ENCODE assay signal across 8 mouse cellular contexts in genomic region chr9:21901223-21901820, GRCm38 (mm10). TPM values are rescaled to one million over a fixed set of nuclear protein-coding genes. Genes with fewer than 3 reads are reported as not detected.
A peak's percentile ranks its signal among the peaks of the same experiment; 100 is the strongest.
DNase-seq lines count a peak whose midpoint lies in the region; ATAC-seq and TF ChIP-seq lines count a peak whose summit lies in the region.

No protein-coding gene starts in this region.

- ATAC-seq in G1E (ENCODE audit: extremely low read depth, insufficient number of reproducible peaks, low FRiP score, poor library complexity, severe bottlenecking) = peak; percentile 86
- peak; percentile 83 for ATAC-seq in heart, postnatal 0 days (ENCODE audit: insufficient read depth, low read depth)
- peak; percentile 61 for ATAC-seq in liver, embryonic 13.5 days (ENCODE audit: low read depth)

- H3K4me2 ChIP-seq in heart, postnatal 0 days (ENCODE audit: low read depth, low read length) = peak overlapping the region; percentile 51
- H3K4me2 ChIP-seq in liver, embryonic 13.5 days = peak overlapping the region; percentile 49

- peaks cover 3% of the 10 kb centered on the region; the same call in 1 of the 2 replicates for H3K27me3 ChIP-seq in G1E (ENCODE audit: insufficient read depth, low read length)
- 0 out of 2 replicates have a peak, but pooled peaks cover 6% of the 10 kb centered on the region for H3K27me3 ChIP-seq in heart, postnatal 0 days (ENCODE audit: control insufficient read depth, insufficient read depth, low read length)
- H3K27me3 ChIP-seq in liver, embryonic 13.5 days = 0 out of 2 replicates have a peak, but pooled peaks cover 7% of the 10 kb centered on the region

- H3K36me3 ChIP-seq in G1E (replicated peaks) = no peaks in the 10 kb centered on the region
- H3K36me3 ChIP-seq in heart, postnatal 0 days (replicated peaks; ENCODE audit: control insufficient read depth, insufficient read depth, low read length) = no peaks in the 10 kb centered on the region
- H3K36me3 ChIP-seq in liver, embryonic 13.5 days = no peaks in the 10 kb centered on the region

- DNase-seq in G1E (ENCODE audit: low spot score) = peak; percentile 74
- DNase-seq in brain, embryonic 14.5 days (ENCODE audit: low read depth) = peak; percentile 95
- DNase-seq in fibroblast of lung, adult 2 months (ENCODE audit: low read depth) = peak; percentile 57
- peak; percentile 87 for DNase-seq in heart, postnatal 0 days (ENCODE audit: low spot score)
- peak; percentile 79 to 82 for DNase-seq in kidney, postnatal 36 days
- peak; percentile 19 for DNase-seq in liver, embryonic 13.5 days
- DNase-seq in natural killer cell, adult 2 months (ENCODE audit: low spot score in 2 of 2) = peak; percentile 30 to 33
- DNase-seq in testis, postnatal 14 days (ENCODE audit: low spot score) = peak; percentile 69

- no peaks in the 10 kb centered on the region for H3K9me3 ChIP-seq in G1E (replicated peaks)
- H3K9me3 ChIP-seq in heart, postnatal 0 days (replicated peaks; ENCODE audit: control insufficient read depth, low read length) = no peaks in the 10 kb centered on the region
- no peaks in the 10 kb centered on the region for H3K9me3 ChIP-seq in liver, embryonic 13.5 days (replicated peaks)

- TF ChIP-seq POLR2A in brain, embryonic 14.5 days (IDR thresholded peaks at IDR 0.05; ENCODE audit: borderline replicate concordance, extremely low read depth, insufficient read depth, insufficient read length, poor library complexity, severe bottlenecking) = no peak

- TF ChIP-seq EP300 in heart, postnatal 0 days (IDR thresholded peaks at IDR 0.05; ENCODE audit: low read depth) = no peak

- TF ChIP-seq CTCF in G1E (IDR thresholded peaks at IDR 0.05; ENCODE audit: low read depth, low read length) = no peak
- TF ChIP-seq CTCF in brain, embryonic 14.5 days (IDR thresholded peaks at IDR 0.05; ENCODE audit: borderline replicate concordance, extremely low read depth, insufficient read depth, insufficient read length) = no peak
- 0 out of 2 replicates have a peak, but pooled peaks have one; percentile 17 for TF ChIP-seq CTCF in heart, postnatal 0 days (IDR thresholded peaks at IDR 0.05; ENCODE audit: low read depth)

- 11% methylated on average over 10 of the region's 10 CpGs for WGBS in heart, postnatal 0 days
- WGBS in liver, embryonic 13.5 days (ENCODE audit: insufficient replicate concordance) = 14% methylated on average over 10 of the region's 10 CpGs

- peak overlapping the region; percentile 67 for H3K4me3 ChIP-seq in G1E (ENCODE audit: low read depth, low read length)
- peak overlapping the region; percentile 29 for H3K4me3 ChIP-seq in heart, postnatal 0 days (ENCODE audit: low read depth, low read length)
- H3K4me3 ChIP-seq in liver, embryonic 13.5 days (replicated peaks) = peak overlapping the region; percentile 43

- no peak overlapping the region for H3K27ac ChIP-seq in heart, postnatal 0 days (ENCODE audit: low read depth)
- no peak overlapping the region for H3K27ac ChIP-seq in liver, embryonic 13.5 days

- peaks cover 13% of the 10 kb centered on the region for H3K4me1 ChIP-seq in G1E (ENCODE audit: insufficient read depth, low read depth, low read length)
- H3K4me1 ChIP-seq in heart, postnatal 0 days (ENCODE audit: control insufficient read depth, insufficient read depth) = no peaks in the 10 kb centered on the region
- 0 out of 2 replicates have a peak, but pooled peaks cover 2% of the 10 kb centered on the region for H3K4me1 ChIP-seq in liver, embryonic 13.5 days (replicated peaks)

- H3K9ac ChIP-seq in heart, postnatal 0 days (replicated peaks; ENCODE audit: low read depth, low read length) = no peak overlapping the region
- no peak overlapping the region for H3K9ac ChIP-seq in liver, embryonic 13.5 days

RNA-seq across cellular contexts. Expression of gene Rab3d, which starts 16.7 kb away (rescaled TPM):
- 3.7 and 6.8 TPM in 2 replicates for total RNA-seq in G1E (2014; fragmentation: Nextera tagmentation)
- total RNA-seq in G1E (2017) = 7.0 TPM in 2 replicates
- 4.9 and 8.5 TPM in 2 replicates for polyA plus RNA-seq in G1E (2012)
- polyA plus RNA-seq in brain, embryonic 14.5 days (2012; rRNA removed) = 23.3 and 34.1 TPM in 2 replicates
- total RNA-seq in heart, postnatal 0 days (2014; rRNA removed; ENCODE audit: low replicate concordance) = 8.9 and 11.2 TPM in 2 replicates
- 7.7 and 7.9 TPM in 2 replicates for polyA plus RNA-seq in heart, postnatal 0 days (2015; fragmentation: Nextera tagmentation; extraction: Ambion mirVana)
- polyA plus RNA-seq in liver, embryonic 13.5 days (2015; fragmentation: Nextera tagmentation; extraction: Ambion mirVana) = 6.6 and 8.4 TPM in 2 replicates

RNA-seq across cellular contexts. Expression of gene Ccdc159, which starts 25.9 kb away (rescaled TPM):
- 1.8 and 3.8 TPM in 2 replicates for total RNA-seq in G1E (2014; fragmentation: Nextera tagmentation)
- 0.64 and 0.98 TPM in 2 replicates for total RNA-seq in G1E (2017)
- 0.21 and 0.31 TPM in 2 replicates for polyA plus RNA-seq in G1E (2012)
- polyA plus RNA-seq in brain, embryonic 14.5 days (2012; rRNA removed) = 15.7 and 16.1 TPM in 2 replicates
- total RNA-seq in heart, postnatal 0 days (2014; rRNA removed; ENCODE audit: low replicate concordance) = 0.88 TPM in 1 of 2 replicates, not detected in the other
- polyA plus RNA-seq in heart, postnatal 0 days (2015; fragmentation: Nextera tagmentation; extraction: Ambion mirVana) = 0.77 and 0.97 TPM in 2 replicates
- polyA plus RNA-seq in liver, embryonic 13.5 days (2015; fragmentation: Nextera tagmentation; extraction: Ambion mirVana) = 1.0 and 1.2 TPM in 2 replicates

RNA-seq across cellular contexts. Expression of gene Tmem205, which starts 26.0 kb away (rescaled TPM):
- total RNA-seq in G1E (2014; fragmentation: Nextera tagmentation) (12.8 and 17.6 TPM in 2 replicates), G1E (2017) (9.0 and 17.1 TPM in 2 replicates)
- polyA plus RNA-seq in G1E (2012) = 11.3 and 15.9 TPM in 2 replicates
- 28.6 and 46.8 TPM in 2 replicates for polyA plus RNA-seq in brain, embryonic 14.5 days (2012; rRNA removed)
- 52.6 and 53.9 TPM in 2 replicates for total RNA-seq in heart, postnatal 0 days (2014; rRNA removed; ENCODE audit: low replicate concordance)
- 44.8 and 47.2 TPM in 2 replicates for polyA plus RNA-seq in heart, postnatal 0 days (2015; fragmentation: Nextera tagmentation; extraction: Ambion mirVana)
- polyA plus RNA-seq in liver, embryonic 13.5 days (2015; fragmentation: Nextera tagmentation; extraction: Ambion mirVana) = 49.5 and 57.2 TPM in 2 replicates

RNA-seq across cellular contexts. Expression of gene Plppr2, which starts 35.5 kb away (rescaled TPM):
- total RNA-seq in G1E (2014; fragmentation: Nextera tagmentation) (1.6 and 5.3 TPM in 2 replicates), G1E (2017) (0.41 and 0.44 TPM in 2 replicates)
- 5.8 and 7.6 TPM in 2 replicates for polyA plus RNA-seq in G1E (2012)
- polyA plus RNA-seq in brain, embryonic 14.5 days (2012; rRNA removed) = 179 and 182 TPM in 2 replicates
- total RNA-seq in heart, postnatal 0 days (2014; rRNA removed; ENCODE audit: low replicate concordance) = 2.6 and 6.4 TPM in 2 replicates
- 0.86 and 1.4 TPM in 2 replicates for polyA plus RNA-seq in heart, postnatal 0 days (2015; fragmentation: Nextera tagmentation; extraction: Ambion mirVana)
- polyA plus RNA-seq in liver, embryonic 13.5 days (2015; fragmentation: Nextera tagmentation; extraction: Ambion mirVana) = 0.99 and 1.4 TPM in 2 replicates

RNA-seq across cellular contexts. Expression of gene Dock6, which starts 48.9 kb away (rescaled TPM):
- total RNA-seq in G1E (2014; fragmentation: Nextera tagmentation) (12.7 and 16.8 TPM in 2 replicates), G1E (2017) (3.7 and 3.9 TPM in 2 replicates)
- polyA plus RNA-seq in G1E (2012) = 11.3 and 11.6 TPM in 2 replicates
- polyA plus RNA-seq in brain, embryonic 14.5 days (2012; rRNA removed) = 53.6 and 59.4 TPM in 2 replicates
- 38.5 and 65.3 TPM in 2 replicates for total RNA-seq in heart, postnatal 0 days (2014; rRNA removed; ENCODE audit: low replicate concordance)
- 19.1 and 22.7 TPM in 2 replicates for polyA plus RNA-seq in heart, postnatal 0 days (2015; fragmentation: Nextera tagmentation; extraction: Ambion mirVana)
- 3.9 and 4.1 TPM in 2 replicates for polyA plus RNA-seq in liver, embryonic 13.5 days (2015; fragmentation: Nextera tagmentation; extraction: Ambion mirVana)

Comparison
In these comparisons a context has a peak if more than half of its experiments do, and no peak if none do; other contexts are left out.
1. DNase-seq: peak in every context shown above with its lines; median percentile 95 in brain, embryonic 14.5 days; 87 in heart, postnatal 0 days; 80 in kidney, postnatal 36 days; 74 in G1E; 69 in testis, postnatal 14 days; 57 in fibroblast of lung, adult 2 months; 32 in natural killer cell, adult 2 months; 19 in liver, embryonic 13.5 days.